Mouse (Mus musculus): ENCODE data around the gene Lrrc39. TPM values are rescaled to one million over a fixed set of nuclear protein-coding genes. Genes with fewer than 3 reads are reported as not detected.
"Not testable (repeated sequence)": the region's sequence is repeated elsewhere in the genome, so short reads cannot be mapped to it uniquely, and the experiment has no call there.

The Lrrc39 gene
- polyA plus RNA-seq, 1 experiment: 0.28 TPM

GRCm38 (mm10) chr3:116542070-116542469 lies 20.7 kb upstream of the Lrrc39 start:
- peaks cover 25% of the 10 kb centered on the region for H3K36me3 ChIP-seq (ENCODE audit: control insufficient read depth, insufficient read depth, low read length)
- no peaks in the 10 kb centered on the region for H3K4me1 ChIP-seq (ENCODE audit: control insufficient read depth, insufficient read depth, insufficient read length)
- H3K4me3 ChIP-seq (ENCODE audit: extremely low read depth, insufficient read depth, insufficient read length): no peak overlapping the region
- no peak for DNase-seq (ENCODE audit: low read depth in 1 of 2, low spot score in 2 of 2)
- TF ChIP-seq POLR2A (IDR thresholded peaks at IDR 0.05; ENCODE audit: low read depth, low read length): no peak
- H3K27me3 ChIP-seq (ENCODE audit: control insufficient read depth, insufficient read depth, low read length): no peaks in the 10 kb centered on the region
- 48% methylated on average over 2 of the region's 2 CpGs for WGBS
- no peak overlapping the region for H3K27ac ChIP-seq (ENCODE audit: insufficient read depth, low read length)

GRCm38 (mm10) chr3:116542532-116542931 lies 20.2 kb upstream of the Lrrc39 start:
- no peaks in the 10 kb centered on the region for H3K4me1 ChIP-seq (ENCODE audit: control insufficient read depth, insufficient read depth, insufficient read length)
- TF ChIP-seq CTCF (IDR thresholded peaks at IDR 0.05; ENCODE audit: extremely low read depth, insufficient read depth, insufficient read length, insufficient replicate concordance): no peak
- TF ChIP-seq POLR2A (IDR thresholded peaks at IDR 0.05; ENCODE audit: low read depth, low read length): no peak
- H3K27me3 ChIP-seq (ENCODE audit: control insufficient read depth, insufficient read depth, low read length): no peaks in the 10 kb centered on the region
- peaks cover 24% of the 10 kb centered on the region for H3K36me3 ChIP-seq (ENCODE audit: control insufficient read depth, insufficient read depth, low read length)
- no peak overlapping the region for H3K4me3 ChIP-seq (ENCODE audit: extremely low read depth, insufficient read depth, insufficient read length)
- 12% methylated on average over 3 of the region's 3 CpGs for WGBS
- no peak overlapping the region for H3K27ac ChIP-seq (ENCODE audit: insufficient read depth, low read length)
- no peak for DNase-seq (ENCODE audit: low read depth in 1 of 2, low spot score in 2 of 2)

DNA sequence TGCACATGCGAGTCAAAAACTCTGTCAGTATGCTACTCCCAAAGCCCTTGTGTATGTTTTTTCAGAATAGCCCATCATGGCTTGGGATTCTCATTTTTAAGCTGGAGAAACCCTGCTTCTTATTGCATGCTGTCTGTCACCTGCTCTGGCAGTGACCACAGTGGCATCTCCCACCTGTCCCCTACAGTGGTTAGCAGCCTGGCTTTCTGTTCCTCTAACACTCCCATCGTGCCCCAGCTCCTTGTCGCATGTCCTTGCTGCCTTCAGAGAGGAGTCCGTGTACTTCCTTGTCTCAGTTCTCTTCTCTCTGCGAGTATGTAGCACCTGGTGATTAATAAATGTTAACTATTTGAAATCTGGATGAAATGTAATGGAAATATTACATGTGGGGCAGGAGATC lies 15.3 kb upstream of the Lrrc39 start:
- Histone ChIP-seq H3K27ac (ENCODE audit: insufficient read depth, low read length) (no peak overlapping the region), H3K36me3 (ENCODE audit: control insufficient read depth, insufficient read depth, low read length) (peaks cover 19% of the 10 kb centered on the region), H3K4me3 (ENCODE audit: extremely low read depth, insufficient read depth, insufficient read length) (no peak overlapping the region), H3K4me1 (ENCODE audit: control insufficient read depth, insufficient read depth, insufficient read length) (no peaks in the 10 kb centered on the region), H3K27me3 (ENCODE audit: control insufficient read depth, insufficient read depth, low read length) (no peaks in the 10 kb centered on the region)
- TF ChIP-seq POLR2A (IDR thresholded peaks at IDR 0.05; ENCODE audit: low read depth, low read length) (no peak), CTCF (IDR thresholded peaks at IDR 0.05; ENCODE audit: extremely low read depth, insufficient read depth, insufficient read length, insufficient replicate concordance) (no peak)
- no peak for DNase-seq (ENCODE audit: low read depth in 1 of 2, low spot score in 2 of 2)
- 62% methylated on average over 5 of the region's 5 CpGs for WGBS

DNA sequence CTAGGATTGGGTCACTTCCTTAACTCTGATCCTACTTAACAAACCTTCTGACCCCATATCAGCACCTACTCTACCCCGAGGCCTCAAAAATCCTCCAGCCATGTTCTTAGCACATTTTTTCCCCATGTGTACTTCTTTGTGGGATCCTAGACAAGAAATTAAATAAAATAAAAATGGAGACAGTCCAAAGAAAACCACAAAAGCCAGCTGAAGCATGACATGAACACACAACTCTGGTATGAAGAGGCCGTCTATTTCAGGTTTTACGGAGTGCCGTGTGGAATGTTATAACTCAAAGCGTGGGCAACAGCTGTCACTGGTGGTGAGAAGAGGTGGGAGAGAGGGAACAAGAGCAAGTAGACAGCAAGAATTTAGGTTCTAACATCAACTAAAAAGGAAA lies 11.4 kb upstream of the Lrrc39 start:
- Histone ChIP-seq H3K4me1 (ENCODE audit: control insufficient read depth, insufficient read depth, insufficient read length) (no peaks in the 10 kb centered on the region), H3K4me3 (ENCODE audit: extremely low read depth, insufficient read depth, insufficient read length) (no peak overlapping the region), H3K27me3 (ENCODE audit: control insufficient read depth, insufficient read depth, low read length) (no peaks in the 10 kb centered on the region), H3K27ac (ENCODE audit: insufficient read depth, low read length) (no peak overlapping the region), H3K36me3 (ENCODE audit: control insufficient read depth, insufficient read depth, low read length) (peaks cover 12% of the 10 kb centered on the region)
- WGBS: 91% methylated on average over 5 of the region's 5 CpGs
- TF ChIP-seq POLR2A (IDR thresholded peaks at IDR 0.05; ENCODE audit: low read depth, low read length) (no peak), CTCF (IDR thresholded peaks at IDR 0.05; ENCODE audit: extremely low read depth, insufficient read depth, insufficient read length, insufficient replicate concordance) (no peak)
- no peak for DNase-seq (ENCODE audit: low read depth in 1 of 2, low spot score in 2 of 2)

GRCm38 (mm10) chr3:116561315-116561714 lies 1.5 kb upstream of the Lrrc39 start:
- not testable (repeated sequence) for H3K4me3 ChIP-seq (ENCODE audit: extremely low read depth, insufficient read depth, insufficient read length); DNase-seq (ENCODE audit: low read depth in 1 of 2, low spot score in 2 of 2); H3K36me3 ChIP-seq (ENCODE audit: control insufficient read depth, insufficient read depth, low read length); H3K27ac ChIP-seq (ENCODE audit: insufficient read depth, low read length); H3K27me3 ChIP-seq (ENCODE audit: control insufficient read depth, insufficient read depth, low read length); H3K4me1 ChIP-seq (ENCODE audit: control insufficient read depth, insufficient read depth, insufficient read length)
- WGBS: 99% methylated on average over 14 of the region's 14 CpGs

DNA sequence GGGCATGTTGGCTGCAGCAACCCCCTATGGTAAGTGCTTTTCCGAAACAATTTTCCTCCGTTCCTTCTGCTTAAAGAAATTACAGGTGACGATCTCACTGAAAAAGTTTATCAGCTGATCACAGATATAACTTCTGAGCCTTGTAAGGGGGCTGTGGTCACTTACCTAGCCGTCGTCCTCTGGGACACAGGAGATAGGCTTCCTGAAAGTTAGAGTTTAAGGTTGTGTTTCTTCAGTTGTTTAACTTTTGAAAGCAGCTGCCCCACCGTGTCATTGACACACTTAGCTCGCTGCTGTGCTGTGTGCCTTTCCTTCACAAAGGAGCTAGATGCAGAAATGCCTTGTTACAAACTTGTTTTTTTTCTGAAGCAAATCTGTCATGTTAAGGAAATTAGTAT lies 321 bp downstream of the Lrrc39 start:
- Histone ChIP-seq H3K36me3 (ENCODE audit: control insufficient read depth, insufficient read depth, low read length) (no peaks in the 10 kb centered on the region), H3K27ac (ENCODE audit: insufficient read depth, low read length) (no peak overlapping the region), H3K4me1 (ENCODE audit: control insufficient read depth, insufficient read depth, insufficient read length) (no peaks in the 10 kb centered on the region), H3K27me3 (ENCODE audit: control insufficient read depth, insufficient read depth, low read length) (no peaks in the 10 kb centered on the region), H3K4me3 (ENCODE audit: extremely low read depth, insufficient read depth, insufficient read length) (no peak overlapping the region)
- DNase-seq (ENCODE audit: low read depth in 1 of 2, low spot score in 2 of 2): no peak
- no peak for TF ChIP-seq POLR2A (IDR thresholded peaks at IDR 0.05; ENCODE audit: low read depth, low read length)
- TF ChIP-seq CTCF (IDR thresholded peaks at IDR 0.05; ENCODE audit: extremely low read depth, insufficient read depth, insufficient read length, insufficient replicate concordance): no peak
- WGBS: 14% methylated on average over 7 of the region's 7 CpGs

GRCm38 (mm10) chr3:116570628-116571027 lies 7.9 kb downstream of the Lrrc39 start:
- DNase-seq (ENCODE audit: low read depth in 1 of 2, low spot score in 2 of 2): no peak
- H3K36me3 ChIP-seq (ENCODE audit: control insufficient read depth, insufficient read depth, low read length): no peaks in the 10 kb centered on the region
- H3K4me1 ChIP-seq (ENCODE audit: control insufficient read depth, insufficient read depth, insufficient read length): no peaks in the 10 kb centered on the region
- H3K4me3 ChIP-seq (ENCODE audit: extremely low read depth, insufficient read depth, insufficient read length): no peak overlapping the region
- no peaks in the 10 kb centered on the region for H3K27me3 ChIP-seq (ENCODE audit: control insufficient read depth, insufficient read depth, low read length)
- 18% methylated on average over 2 of the region's 2 CpGs for WGBS
- H3K27ac ChIP-seq (ENCODE audit: insufficient read depth, low read length): no peak overlapping the region
- no peak for TF ChIP-seq CTCF (IDR thresholded peaks at IDR 0.05; ENCODE audit: extremely low read depth, insufficient read depth, insufficient read length, insufficient replicate concordance)
- no peak for TF ChIP-seq POLR2A (IDR thresholded peaks at IDR 0.05; ENCODE audit: low read depth, low read length)
